Mouse (Mus musculus) liver, postnatal 0 days (tissue): ENCODE results near the gene Tomm20.

ENCODE experiments used
- CTCF ChIP-seq: sonication (generic); IDR thresholded peaks from 2 replicates; pipeline ENCODE4 v1.5.1; 2016; ENCODE audit warnings: antibody characterized with exemption, low read depth
- EP300 ChIP-seq: IDR thresholded peaks from 2 replicates; pipeline ENCODE4 v1.6.1; 2016; ENCODE audit warnings: antibody characterized with exemption, low read depth, mild to moderate bottlenecking

DNA sequence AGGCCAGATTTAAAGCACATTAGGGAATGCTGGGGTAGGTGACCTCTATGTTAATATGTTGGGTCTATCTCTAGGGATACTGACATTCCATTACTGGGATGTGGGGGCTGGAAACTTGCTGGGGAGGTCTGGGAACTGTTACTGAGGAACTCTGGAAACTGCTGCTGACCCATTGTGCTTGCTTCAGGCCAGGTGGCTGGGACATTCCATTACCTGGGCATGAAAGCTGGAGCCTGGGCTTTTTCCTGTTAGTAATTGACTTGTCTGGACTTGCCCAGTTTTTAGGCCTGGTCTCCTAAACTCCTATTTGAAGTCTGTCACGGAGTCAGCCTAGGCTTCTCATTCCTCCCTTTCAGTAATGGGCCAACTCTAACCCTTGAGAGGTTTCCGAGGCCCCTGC lies 26.5 kb upstream of the Tomm20 start:
- TF ChIP-seq CTCF (no peak), EP300 (no peak)
